Mouse (Mus musculus): Measurements from ENCODE around the gene Nfic. TPM values are rescaled to one million over a fixed set of nuclear protein-coding genes. Genes with fewer than 3 reads are reported as not detected.
"Not testable (repeated sequence)": the region's sequence is repeated elsewhere in the genome, so short reads cannot be mapped to it uniquely, and the experiment has no call there.

Nfic gene
- polyA plus RNA-seq, 1 experiment from 2014 or later: 19.7 TPM

DNA sequence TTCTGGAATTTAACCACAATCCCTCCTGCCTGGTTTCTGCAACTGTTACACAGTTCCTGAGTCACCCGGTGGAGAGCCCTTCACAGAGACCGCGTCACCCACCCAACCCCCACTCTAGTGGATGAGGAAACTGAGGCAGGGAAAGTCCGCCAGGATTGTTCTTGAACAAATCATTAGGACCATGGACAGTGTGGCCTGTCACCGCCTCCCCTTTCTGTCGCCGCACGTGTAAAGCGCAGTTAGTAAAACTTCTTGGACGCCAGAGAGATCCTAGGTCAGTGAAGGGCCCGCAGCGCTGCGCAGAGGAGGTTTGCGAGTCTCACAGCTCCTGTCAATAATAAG, 2.5 kb downstream of the Nfic start:
- Histone ChIP-seq H3K9ac (replicated peaks) (no peak overlapping the region), H3K27me3 (peaks cover 75% of the 10 kb centered on the region), H3K4me1 (no peaks in the 10 kb centered on the region), H3K4me2 (replicated peaks) (no peak overlapping the region), H3K9me3 (no peaks in the 10 kb centered on the region), H3K4me3 (no peak overlapping the region), H3K27ac (replicated peaks) (no peak overlapping the region), H3K36me3 (no peaks in the 10 kb centered on the region)
- WGBS: 3% methylated on average over 14 of the region's 14 CpGs
- ATAC-seq (ENCODE audit: low FRiP score, low read depth): no peak

GRCm38 (mm10) chr10:81452237-81452946, 3.0 kb downstream of the Nfic start:
- 12% methylated on average over 36 of the region's 36 CpGs for WGBS
- H3K4me2 ChIP-seq (replicated peaks): no peak overlapping the region
- no peak for ATAC-seq (ENCODE audit: low FRiP score, low read depth)
- H3K27me3 ChIP-seq: peaks cover 70% of the 10 kb centered on the region
- H3K4me3 ChIP-seq: no peak overlapping the region
- no peak overlapping the region for H3K27ac ChIP-seq (replicated peaks)
- no peaks in the 10 kb centered on the region for H3K9me3 ChIP-seq
- H3K9ac ChIP-seq (replicated peaks): no peak overlapping the region; the same call in 1 of the 2 replicates
- no peaks in the 10 kb centered on the region for H3K36me3 ChIP-seq
- no peaks in the 10 kb centered on the region for H3K4me1 ChIP-seq

- WGBS: 77% methylated on average over 6 of the region's 6 CpGs
- Histone ChIP-seq H3K4me1 (no peaks in the 10 kb centered on the region), H3K27ac (replicated peaks) (no peak overlapping the region), H3K27me3 (peaks cover 64% of the 10 kb centered on the region), H3K9me3 (no peaks in the 10 kb centered on the region), H3K4me3 (no peak overlapping the region), H3K9ac (replicated peaks) (no peak overlapping the region), H3K36me3 (no peaks in the 10 kb centered on the region), H3K4me2 (replicated peaks) (no peak overlapping the region)
- ATAC-seq (ENCODE audit: low FRiP score, low read depth): no peak
Observed at GRCm38 (mm10) chr10:81451365-81451745, 4.1 kb downstream of the Nfic start.

DNA sequence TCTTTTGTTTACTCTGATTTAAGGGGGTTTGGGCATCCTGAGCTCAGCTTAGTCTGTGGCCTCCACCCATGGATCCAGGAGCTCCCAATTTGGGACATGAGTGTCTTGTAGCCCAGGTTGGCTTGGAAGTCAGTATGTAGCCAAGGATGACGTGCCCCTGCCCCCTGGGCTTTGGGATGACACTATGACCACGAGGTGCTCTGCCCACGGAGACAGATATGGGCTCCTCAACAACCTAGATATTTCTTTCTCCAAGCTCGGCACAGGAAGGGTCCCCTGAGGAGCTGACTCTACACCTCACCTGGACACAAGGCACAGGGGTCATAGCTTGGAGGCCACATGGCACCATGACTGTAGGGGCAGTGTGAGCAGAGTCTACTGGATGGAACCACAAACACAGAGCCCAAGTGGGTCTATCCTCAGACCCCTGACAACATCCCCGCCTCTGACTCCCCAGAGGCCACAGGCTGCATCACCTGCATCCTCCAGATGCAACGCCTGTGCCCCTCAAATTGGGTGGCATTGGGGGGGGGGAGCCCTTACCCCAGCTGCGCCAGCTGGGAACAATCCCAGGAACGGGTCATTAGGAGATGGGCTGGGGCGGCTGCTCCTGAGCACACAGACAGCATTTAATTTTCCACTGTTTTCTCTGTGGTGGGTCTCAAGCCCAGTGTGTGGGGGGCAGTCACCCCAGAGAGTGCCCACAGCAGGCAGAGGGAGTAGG, 4.6 kb downstream of the Nfic start:
- Histone ChIP-seq H3K27ac (replicated peaks) (no peak overlapping the region), H3K4me2 (replicated peaks) (no peak overlapping the region), H3K36me3 (no peaks in the 10 kb centered on the region), H3K9me3 (no peaks in the 10 kb centered on the region), H3K9ac (replicated peaks) (no peak overlapping the region), H3K27me3 (peaks cover 62% of the 10 kb centered on the region), H3K4me3 (no peak overlapping the region), H3K4me1 (no peaks in the 10 kb centered on the region)
- 68% methylated on average over 9 of the region's 9 CpGs for WGBS
- 0 out of 2 replicates have a peak, but pooled peaks have one; percentile 38 for ATAC-seq (ENCODE audit: low FRiP score, low read depth)

DNA sequence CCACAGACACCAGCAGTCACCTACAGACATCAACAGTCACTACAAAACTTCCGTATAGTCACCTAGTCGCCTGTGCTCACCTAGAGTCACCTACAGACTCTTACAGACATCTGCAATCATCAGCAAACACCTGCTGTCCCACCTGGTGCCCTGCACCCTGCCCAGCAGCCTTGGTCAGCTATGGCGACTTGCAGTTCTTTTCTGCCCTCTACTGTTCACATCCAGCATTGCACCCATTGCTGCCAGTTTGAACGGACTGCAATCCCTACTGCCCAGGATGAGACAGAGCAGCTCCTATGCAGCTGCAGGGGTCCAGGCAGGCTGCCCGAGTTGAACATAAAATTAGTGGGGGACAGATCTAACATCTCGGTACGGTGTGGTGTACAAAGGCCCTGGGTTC, 5.3 kb downstream of the Nfic start:
- no peak overlapping the region for H3K27ac ChIP-seq (replicated peaks)
- H3K27me3 ChIP-seq: peaks cover 59% of the 10 kb centered on the region
- no peak overlapping the region for H3K9ac ChIP-seq (replicated peaks)
- no peaks in the 10 kb centered on the region for H3K36me3 ChIP-seq
- no peaks in the 10 kb centered on the region for H3K9me3 ChIP-seq
- H3K4me2 ChIP-seq (replicated peaks): no peak overlapping the region
- H3K4me1 ChIP-seq: no peaks in the 10 kb centered on the region
- WGBS: 2% methylated on average over 7 of the region's 7 CpGs
- no peak overlapping the region for H3K4me3 ChIP-seq
- ATAC-seq (ENCODE audit: low FRiP score, low read depth): peak; percentile 47

DNA sequence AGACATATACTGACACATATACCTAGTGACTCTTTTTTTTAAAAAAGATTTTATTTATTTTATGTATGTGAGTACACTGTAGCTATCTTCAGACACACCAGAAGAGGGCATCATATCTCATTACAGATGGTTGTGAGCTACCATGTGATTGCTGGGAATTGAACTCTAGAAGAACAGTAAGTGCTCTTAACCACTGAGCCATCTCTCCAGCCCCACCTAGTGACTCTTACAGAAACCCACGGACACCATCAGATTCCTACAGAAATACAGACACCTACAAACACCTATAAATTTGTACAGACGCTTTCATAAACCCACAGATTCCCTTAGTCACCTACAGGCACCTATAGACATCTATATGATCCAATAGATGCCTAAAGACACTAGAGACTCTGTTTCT, 9.9 kb downstream of the Nfic start:
- ATAC-seq (ENCODE audit: low FRiP score, low read depth); H3K9me3 ChIP-seq; H3K9ac ChIP-seq (replicated peaks); H3K4me1 ChIP-seq; H3K36me3 ChIP-seq; H3K27ac ChIP-seq (replicated peaks); H3K4me3 ChIP-seq; H3K4me2 ChIP-seq (replicated peaks): not testable (repeated sequence)
- peaks cover 13% of the 10 kb centered on the region for H3K27me3 ChIP-seq
- WGBS: 41% methylated on average over 2 of the region's 2 CpGs

GRCm38 (mm10) chr10:81441019-81441418, 14.4 kb downstream of the Nfic start:
- Histone ChIP-seq H3K4me1 (no peaks in the 10 kb centered on the region), H3K4me2 (replicated peaks) (no peak overlapping the region), H3K9me3 (no peaks in the 10 kb centered on the region), H3K36me3 (no peaks in the 10 kb centered on the region), H3K27me3 (0 out of 2 replicates have a peak, but pooled peaks cover 5% of the 10 kb centered on the region), H3K9ac (replicated peaks) (no peak overlapping the region), H3K27ac (replicated peaks) (no peak overlapping the region), H3K4me3 (no peak overlapping the region)
- ATAC-seq (ENCODE audit: low FRiP score, low read depth): no peak

DNA sequence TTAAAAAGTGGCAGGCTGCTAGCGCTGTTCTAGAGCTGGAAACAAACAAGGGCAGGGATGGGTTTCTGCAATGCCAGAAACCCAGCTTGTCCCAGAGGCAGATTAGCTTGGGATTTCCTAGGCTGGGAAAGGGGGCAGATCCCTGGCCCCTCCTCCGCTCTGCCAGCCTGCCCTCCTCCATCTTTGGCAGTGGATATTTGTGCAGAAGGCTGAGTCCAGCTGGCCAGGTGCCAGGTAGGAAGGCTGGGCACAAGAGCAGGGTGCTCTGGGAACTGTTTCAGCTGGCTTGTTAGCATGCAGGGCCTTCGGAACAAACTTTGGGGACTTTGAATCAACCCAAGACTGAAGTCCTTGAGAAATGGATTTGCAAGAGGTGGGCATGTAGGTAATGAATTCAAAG, 20.0 kb downstream of the Nfic start:
- Histone ChIP-seq H3K4me2 (replicated peaks) (no peak overlapping the region), H3K9ac (replicated peaks) (no peak overlapping the region; the same call in 1 of the 2 replicates), H3K4me1 (peaks cover 23% of the 10 kb centered on the region), H3K27ac (replicated peaks) (no peak overlapping the region), H3K27me3 (peaks cover 37% of the 10 kb centered on the region), H3K36me3 (no peaks in the 10 kb centered on the region), H3K9me3 (no peaks in the 10 kb centered on the region), H3K4me3 (no peak overlapping the region)
- 81% methylated on average over 3 of the region's 3 CpGs for WGBS
- no peak for ATAC-seq (ENCODE audit: low FRiP score, low read depth)

DNA sequence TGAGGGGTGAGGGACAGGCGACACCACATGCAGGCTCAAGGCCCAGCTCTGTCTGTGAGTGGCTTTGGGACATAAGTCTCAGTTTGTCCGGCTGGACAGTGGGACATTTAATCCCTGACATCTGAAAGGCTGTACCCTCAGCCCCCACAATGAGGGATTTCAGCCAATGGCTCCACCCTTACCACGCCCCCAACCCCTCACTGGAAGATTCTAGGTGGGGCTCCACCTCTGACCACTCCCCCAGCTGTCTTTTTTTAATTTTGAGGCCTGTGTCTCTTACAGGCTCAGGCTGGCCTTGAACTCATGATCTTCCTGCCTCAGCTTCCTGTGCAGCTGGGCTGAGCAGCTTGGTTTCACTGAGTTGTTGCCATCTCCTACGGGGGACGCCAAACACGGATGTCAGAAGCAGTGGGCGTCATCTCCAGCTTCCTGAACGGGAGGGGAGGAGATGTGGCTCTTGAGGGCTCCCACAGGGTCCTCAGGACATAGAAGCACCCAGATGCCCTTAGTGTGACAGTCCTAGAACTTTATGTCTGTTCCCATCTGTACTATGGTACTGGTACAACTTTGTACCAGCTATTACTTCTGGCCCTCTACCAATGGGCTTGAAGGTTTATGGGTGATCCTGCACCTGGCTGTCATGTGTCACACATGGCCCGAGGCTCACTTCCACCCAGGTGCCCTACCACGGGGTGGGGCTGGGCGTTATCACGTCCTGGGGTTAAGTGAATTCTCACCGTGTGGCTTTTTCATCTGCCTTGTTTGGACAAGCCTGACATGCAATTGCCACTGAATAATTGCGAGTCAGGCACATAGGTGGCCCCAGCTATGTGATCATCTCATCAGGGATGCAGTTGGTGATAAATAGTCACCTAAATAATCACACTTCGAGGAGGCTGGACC, 20.8 kb downstream of the Nfic start:
- WGBS: 62% methylated on average over 15 of the region's 15 CpGs
- H3K4me2 ChIP-seq (replicated peaks): no peak overlapping the region
- H3K36me3 ChIP-seq: no peaks in the 10 kb centered on the region
- no peaks in the 10 kb centered on the region for H3K9me3 ChIP-seq
- H3K27ac ChIP-seq (replicated peaks): no peak overlapping the region
- ATAC-seq (ENCODE audit: low FRiP score, low read depth): no peak
- H3K9ac ChIP-seq (replicated peaks): no peak overlapping the region; the same call in 1 of the 2 replicates
- H3K4me1 ChIP-seq: peaks cover 25% of the 10 kb centered on the region
- peaks cover 39% of the 10 kb centered on the region for H3K27me3 ChIP-seq
- H3K4me3 ChIP-seq: no peak overlapping the region

GRCm38 (mm10) chr10:81433541-81434289, 21.7 kb downstream of the Nfic start:
- Histone ChIP-seq H3K4me3 (no peak overlapping the region), H3K27ac (replicated peaks) (no peak overlapping the region), H3K36me3 (no peaks in the 10 kb centered on the region), H3K9me3 (no peaks in the 10 kb centered on the region), H3K9ac (replicated peaks) (no peak overlapping the region), H3K4me2 (replicated peaks) (no peak overlapping the region), H3K4me1 (peaks cover 29% of the 10 kb centered on the region), H3K27me3 (peaks cover 48% of the 10 kb centered on the region)
- ATAC-seq (ENCODE audit: low FRiP score, low read depth): no peak
- 81% methylated on average over 26 of the region's 26 CpGs for WGBS

- Histone ChIP-seq H3K9me3 (no peaks in the 10 kb centered on the region), H3K36me3 (no peaks in the 10 kb centered on the region), H3K4me2 (replicated peaks) (peak overlapping the region; percentile 45), H3K27ac (replicated peaks) (no peak overlapping the region), H3K4me3 (peak overlapping the region; percentile 14; the same call in 1 of the 2 replicates), H3K27me3 (peaks cover 56% of the 10 kb centered on the region), H3K4me1 (peaks cover 29% of the 10 kb centered on the region), H3K9ac (replicated peaks) (no peak overlapping the region)
- 4% methylated on average over 17 of the region's 17 CpGs for WGBS
- ATAC-seq (ENCODE audit: low FRiP score, low read depth): peak; percentile 84
Observed at GRCm38 (mm10) chr10:81432868-81433262, 22.6 kb downstream of the Nfic start.

Measured in midbrain, embryonic 12.5 days (tissue).